Mouse (Mus musculus) embryo, embryonic 10 days (tissue): ENCODE results near the gene Dennd6a.

Experiments
- DNase-seq: peaks from one replicate; pipeline ENCODE4 v3.0.0-alpha.2; 2015; ENCODE audit warnings: low spot score

Dennd6a gene

DNA sequence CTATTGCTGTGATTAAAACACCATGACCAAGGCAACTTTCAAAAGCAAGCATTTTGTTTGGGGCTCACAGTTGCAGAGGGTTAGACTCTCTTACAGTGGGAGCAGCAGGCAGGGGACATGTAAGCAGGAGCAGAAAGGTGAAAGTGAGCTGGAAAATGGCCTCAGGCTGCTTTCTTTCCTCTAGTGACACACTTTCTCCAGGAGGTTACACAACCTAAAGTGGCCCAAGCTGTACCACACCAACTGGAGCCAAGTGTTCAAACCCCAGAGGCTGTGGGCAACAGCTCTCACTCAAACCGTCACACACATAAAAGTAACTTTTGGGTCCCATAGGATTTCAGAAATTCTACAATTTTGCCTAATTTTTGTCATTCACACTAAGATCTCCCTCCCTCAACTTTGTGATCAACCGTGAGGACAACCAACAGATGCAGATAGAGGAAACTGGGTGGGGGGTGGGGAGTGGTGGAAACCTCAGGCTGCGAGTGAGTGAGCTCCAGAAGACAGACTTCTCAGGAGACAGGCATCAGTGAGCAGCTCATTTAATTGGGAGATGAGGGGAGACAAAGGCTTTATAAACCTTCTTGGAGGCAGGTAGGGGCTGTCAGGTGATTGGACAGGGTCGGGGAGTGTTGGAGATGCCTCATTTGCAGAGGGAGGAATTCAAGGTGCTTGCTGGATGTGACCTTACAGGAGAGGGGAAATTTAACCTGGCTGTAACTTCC is 1.5 kb upstream of the Dennd6a start:
- no peak for DNase-seq

- DNase-seq, result no peak
These were observed 2.7 kb downstream of the Dennd6a start for GRCm38 (mm10) chr14:26576255-26576780.

DNA sequence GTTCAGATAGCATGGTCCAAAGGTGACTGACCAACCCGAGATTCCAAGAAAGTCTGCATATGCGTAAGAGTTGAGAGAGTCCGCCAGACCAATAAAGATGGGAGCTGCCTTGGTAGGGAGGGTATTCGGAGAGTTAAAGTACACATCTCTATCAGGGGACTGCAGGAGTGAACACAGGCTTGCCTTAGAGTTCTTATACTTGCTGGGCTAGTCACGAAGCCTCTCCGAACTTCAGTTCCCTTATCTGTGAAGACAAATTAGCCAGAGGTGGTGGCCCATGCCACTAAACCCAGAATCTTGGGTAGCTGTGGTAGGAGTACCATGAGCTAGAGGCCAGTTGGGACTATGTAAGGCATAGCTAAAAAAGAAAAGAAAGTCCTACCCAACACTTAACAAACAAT is 5.1 kb downstream of the Dennd6a start:
- no peak for DNase-seq

DNA sequence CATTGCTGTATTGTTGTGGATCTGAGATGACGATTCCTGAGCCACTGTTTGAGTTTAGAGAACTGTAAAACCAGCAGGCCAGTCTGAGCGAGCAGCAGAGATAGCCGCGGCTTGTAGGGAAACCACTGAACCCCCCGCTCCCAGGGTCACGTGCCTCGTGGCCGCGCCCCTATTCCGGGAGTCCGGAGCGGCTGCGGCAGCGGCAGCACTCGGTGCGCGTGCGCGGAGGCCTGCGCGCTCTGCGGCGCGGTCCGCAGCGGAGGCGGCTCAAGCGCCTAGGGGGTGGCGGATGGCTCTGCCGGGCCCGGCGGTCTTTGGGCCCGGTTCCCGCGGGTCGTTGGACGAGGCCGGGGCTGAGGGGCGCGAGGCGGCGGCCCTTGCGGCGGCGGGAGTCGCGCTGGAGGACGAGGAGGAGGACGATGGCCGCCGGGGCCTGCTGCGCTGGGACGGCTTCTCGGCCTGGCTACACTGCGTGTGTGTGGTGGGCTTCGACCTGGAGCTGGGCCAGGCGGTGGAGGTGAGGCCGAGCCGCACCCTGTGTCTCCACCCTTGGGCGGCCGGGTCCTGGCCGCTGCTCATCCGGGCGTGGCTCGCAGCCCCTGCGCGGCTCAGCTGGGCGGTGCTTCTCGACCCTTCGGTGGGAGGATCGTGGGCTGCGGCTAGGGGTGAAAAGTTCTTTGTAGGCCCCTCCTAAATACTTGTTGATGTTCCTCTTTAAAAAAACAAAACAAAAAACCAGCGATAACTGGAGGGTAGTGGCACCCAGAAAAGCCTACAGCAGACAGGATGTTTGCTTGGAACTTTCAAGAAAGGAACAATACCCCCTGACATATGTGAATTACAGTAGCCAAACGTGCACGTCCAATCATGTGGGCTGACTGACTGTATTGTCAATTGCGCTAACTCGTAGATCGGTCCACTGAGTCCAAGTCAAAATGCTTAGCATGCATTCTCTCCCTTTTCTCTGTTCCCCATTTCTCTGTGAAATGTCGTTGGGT is 6.0 kb downstream of the Dennd6a start:
- peak; percentile 94 for DNase-seq

DNA sequence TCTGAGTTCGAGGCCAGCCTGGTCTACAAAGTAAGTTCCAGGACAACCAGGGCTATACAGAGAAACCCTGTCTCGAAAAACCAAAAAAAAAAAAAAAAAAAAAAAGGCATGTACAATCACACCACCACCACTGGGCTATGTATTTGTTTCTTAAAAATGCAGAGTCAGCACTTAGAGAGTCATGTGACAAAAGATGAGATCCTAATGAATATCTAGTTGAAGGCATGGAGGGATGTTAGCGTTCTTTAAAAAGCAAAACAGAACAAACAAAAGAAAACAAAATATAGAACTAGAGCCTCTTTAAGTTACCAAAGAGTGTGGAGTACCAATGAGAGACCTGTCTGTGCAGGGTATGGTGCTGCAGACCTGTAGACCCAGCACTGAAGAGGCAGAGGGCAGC is 10.0 kb downstream of the Dennd6a start:
- DNase-seq, result no peak

GRCm38 (mm10) chr14:26587116-26587515 is 13.5 kb downstream of the Dennd6a start:
- no peak for DNase-seq

GRCm38 (mm10) chr14:26591353-26591752 is 17.7 kb downstream of the Dennd6a start:
- DNase-seq, result no peak

- DNase-seq, result no peak
These were observed 19.7 kb downstream of the Dennd6a start for GRCm38 (mm10) chr14:26593281-26593895.

- no peak for DNase-seq
These were observed 21.5 kb downstream of the Dennd6a start for GRCm38 (mm10) chr14:26595167-26595566.

GRCm38 (mm10) chr14:26595695-26596365 is 22.2 kb downstream of the Dennd6a start:
- no peak for DNase-seq

- DNase-seq, result no peak
These were observed 31.7 kb downstream of the Dennd6a start for GRCm38 (mm10) chr14:26605354-26605753.

GRCm38 (mm10) chr14:26609674-26610073 is 36.0 kb downstream of the Dennd6a start:
- no peak for DNase-seq

GRCm38 (mm10) chr14:26610689-26611088 is 37.0 kb downstream of the Dennd6a start:
- DNase-seq, result no peak

DNA sequence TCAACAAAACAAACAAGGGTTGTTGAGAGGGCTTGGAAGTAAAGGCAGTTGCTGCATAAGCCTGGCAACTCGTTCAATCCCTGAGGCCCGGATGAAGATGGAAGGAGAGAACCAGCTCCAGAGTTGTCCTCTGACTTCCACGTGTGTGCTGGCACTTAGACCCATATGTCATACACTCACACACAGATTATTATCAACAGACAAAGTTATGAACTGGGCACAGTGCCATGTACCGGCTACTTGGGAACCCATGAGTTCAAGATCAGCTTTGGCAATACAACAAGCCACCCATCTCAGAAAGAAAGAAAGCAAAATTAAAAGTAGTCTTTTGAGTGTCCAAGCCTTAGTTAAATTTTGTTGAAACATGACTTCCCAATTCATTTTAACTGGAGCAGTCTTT is 51.6 kb downstream of the Dennd6a start:
- no peak for DNase-seq

DNA sequence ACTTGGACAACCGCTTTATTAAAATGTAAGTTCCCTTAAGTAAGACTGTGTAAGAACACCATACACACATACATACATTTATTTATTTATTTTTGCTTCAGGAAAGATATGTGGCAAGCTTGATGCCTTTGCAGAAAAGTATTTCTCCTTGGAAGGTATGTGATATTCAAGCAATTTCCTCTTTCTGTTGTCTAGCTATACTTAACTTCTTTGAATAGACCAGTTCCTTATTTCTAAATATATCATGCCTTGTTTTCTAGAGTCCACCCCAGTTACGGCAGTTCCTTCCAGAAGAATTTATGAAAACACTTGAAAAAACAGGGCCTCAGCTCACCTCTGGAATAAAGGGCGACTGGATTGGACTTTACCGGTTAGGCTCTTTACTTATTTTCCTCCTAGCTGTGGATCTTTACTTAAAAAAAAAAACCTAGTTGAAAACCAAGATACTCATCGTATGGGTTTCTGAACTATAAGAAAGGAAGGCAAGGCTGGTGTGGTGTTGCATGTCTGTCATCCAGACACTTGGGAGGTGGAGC is 53.0 kb downstream of the Dennd6a start:
- DNase-seq, result no peak

GRCm38 (mm10) chr14:26637025-26637850 is 63.6 kb downstream of the Dennd6a start:
- no peak for DNase-seq

DNA sequence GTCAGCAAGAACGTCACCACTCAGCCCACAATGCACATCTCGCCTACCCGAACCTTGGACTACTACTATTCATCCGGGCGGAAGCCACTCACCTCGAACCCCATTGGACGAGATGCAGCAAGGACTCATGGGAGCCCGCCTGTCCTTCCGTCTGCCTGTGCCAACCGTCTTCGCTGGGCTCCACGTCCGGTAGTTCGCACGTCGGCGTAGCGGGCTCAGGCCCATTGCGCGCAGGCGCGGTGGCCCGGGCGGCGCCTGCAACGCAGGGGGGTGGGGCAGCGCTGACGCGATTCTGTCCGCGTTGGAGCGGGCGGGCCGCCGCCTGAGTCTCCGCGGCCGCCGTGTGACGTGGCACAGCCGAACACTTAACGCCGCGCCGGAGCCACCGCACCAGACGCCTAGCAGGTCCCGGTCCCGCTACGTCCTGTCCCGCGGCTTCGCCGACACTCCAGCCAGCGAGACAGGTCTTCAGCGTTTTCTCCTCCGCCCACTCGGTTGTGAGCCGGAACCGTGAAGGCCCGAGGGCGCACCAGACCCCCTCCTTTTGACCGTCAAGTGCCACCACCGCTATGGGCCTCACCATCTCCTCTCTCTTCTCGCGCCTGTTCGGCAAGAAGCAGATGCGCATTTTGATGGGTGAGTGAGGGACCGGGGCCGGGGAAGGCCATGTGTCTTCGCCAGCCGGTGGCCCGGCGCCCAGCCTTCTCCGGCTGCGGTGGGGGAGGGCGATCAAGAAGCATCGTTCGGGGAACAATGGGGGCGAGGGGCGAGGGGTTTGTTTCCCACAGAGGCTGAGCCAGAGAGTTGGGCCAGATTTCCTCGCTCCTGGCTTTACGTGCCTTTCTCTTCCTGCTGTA is 64.4 kb downstream of the Dennd6a start, which contains the start of gene Arf4:
Arf4 (plus strand) TSS at position 224 of the 857 bp plus-strand sequence.
- peak; percentile 99 for DNase-seq

DNA sequence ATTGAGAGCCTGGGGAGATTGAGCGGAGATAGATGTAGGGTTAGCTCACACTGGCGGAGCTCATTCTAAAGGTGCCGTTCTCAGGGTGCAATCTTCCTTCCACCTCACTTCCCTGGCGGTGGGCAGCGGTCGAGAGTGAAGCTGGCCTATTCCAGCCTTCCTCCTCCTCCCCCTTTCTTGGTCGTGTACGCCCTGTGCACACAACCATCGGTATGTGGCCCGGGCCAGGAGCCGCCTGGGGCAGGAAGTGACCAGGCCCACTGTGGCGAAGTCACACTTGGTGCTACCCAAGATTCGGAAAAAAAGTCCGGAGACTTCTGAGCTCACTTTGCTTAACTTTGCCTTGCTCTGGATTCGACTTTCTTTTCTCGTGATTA is 65.0 kb downstream of the Dennd6a start:
- DNase-seq, result peak; percentile 77

DNA sequence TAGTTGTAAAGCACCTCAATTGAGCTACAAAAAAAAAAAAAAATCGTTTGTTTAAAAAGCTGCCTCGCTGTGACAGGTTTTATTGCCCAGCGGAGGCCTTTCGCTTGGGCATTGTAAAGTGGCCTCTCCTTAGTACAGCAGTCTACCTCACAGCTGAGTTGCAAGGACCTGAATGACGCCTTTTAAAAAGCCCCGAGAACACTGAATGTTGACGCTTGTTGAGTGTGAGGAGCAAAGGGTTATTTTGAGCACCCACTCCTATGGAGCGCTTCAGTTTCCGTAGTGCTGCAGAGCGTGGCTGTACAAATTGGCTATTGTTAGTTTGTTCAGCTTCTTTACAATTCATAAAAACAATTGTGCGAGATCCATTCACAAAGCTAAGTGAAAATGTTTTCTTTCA is 65.6 kb downstream of the Dennd6a start:
- DNase-seq, result no peak

- no peak for DNase-seq
These were observed 66.3 kb downstream of the Dennd6a start for GRCm38 (mm10) chr14:26639961-26640360.
